Mouse (Mus musculus): ENCODE measurements around the gene Aspscr1. TPM values are rescaled to one million over a fixed set of nuclear protein-coding genes. Genes with fewer than 3 reads are reported as not detected.
A peak's percentile ranks its signal among the peaks of the same experiment; 100 is the strongest.

The Aspscr1 gene
- polyA plus RNA-seq, 1 experiment: 65.9 TPM

GRCm38 (mm10) chr11:120711980-120712604 lies 39.3 kb downstream of the Aspscr1 start:
- Histone ChIP-seq H3K4me2 (ENCODE audit: low read depth) (no peak overlapping the region), H3K4me3 (peak overlapping the region; percentile 63), H3ac (ENCODE audit: control insufficient read depth, insufficient read length) (no peak overlapping the region), H3K27me3 (ENCODE audit: control insufficient read depth, insufficient read depth, insufficient read length) (no peaks in the 10 kb centered on the region), H3K79me2 (ENCODE audit: control insufficient read depth, insufficient read depth) (no peaks in the 10 kb centered on the region), H3K36me3 (ENCODE audit: control insufficient read depth, insufficient read depth) (peaks cover 7% of the 10 kb centered on the region)
- TF ChIP-seq E2F4 (IDR thresholded peaks at IDR 0.05; ENCODE audit: insufficient read depth) (no peak), REST (IDR thresholded peaks at IDR 0.05; ENCODE audit: insufficient read depth, insufficient read length) (no peak), USF1 (IDR thresholded peaks at IDR 0.05; ENCODE audit: low read depth) (no peak), SRF (IDR thresholded peaks at IDR 0.05; ENCODE audit: control insufficient read depth, insufficient read length, low read depth) (no peak), TCF12 (IDR thresholded peaks at IDR 0.05; ENCODE audit: insufficient read depth, poor library complexity, severe bottlenecking) (no peak), TCF3 (IDR thresholded peaks at IDR 0.05; ENCODE audit: insufficient read length, low read depth) (no peak), MAX (IDR thresholded peaks at IDR 0.05; ENCODE audit: low read depth) (no peak), MYOG (IDR thresholded peaks at IDR 0.05; ENCODE audit: control insufficient read depth in 1 of 3, insufficient read depth in 1 of 3, insufficient read length in 2 of 3, low read depth in 2 of 3) (no peak), MYOD1 (IDR thresholded peaks at IDR 0.05; ENCODE audit: control insufficient read depth in 1 of 3, insufficient read length in 2 of 3, low read depth in 2 of 3) (no peak), POLR2AphosphoS2 (IDR thresholded peaks at IDR 0.05; ENCODE audit: insufficient read length, low read depth) (no peak), CEBPB (IDR thresholded peaks at IDR 0.05; ENCODE audit: insufficient read depth, poor library complexity, severe bottlenecking) (no peak), POLR2A (IDR thresholded peaks at IDR 0.05; ENCODE audit: insufficient read length, low read depth) (no peak)

DNA sequence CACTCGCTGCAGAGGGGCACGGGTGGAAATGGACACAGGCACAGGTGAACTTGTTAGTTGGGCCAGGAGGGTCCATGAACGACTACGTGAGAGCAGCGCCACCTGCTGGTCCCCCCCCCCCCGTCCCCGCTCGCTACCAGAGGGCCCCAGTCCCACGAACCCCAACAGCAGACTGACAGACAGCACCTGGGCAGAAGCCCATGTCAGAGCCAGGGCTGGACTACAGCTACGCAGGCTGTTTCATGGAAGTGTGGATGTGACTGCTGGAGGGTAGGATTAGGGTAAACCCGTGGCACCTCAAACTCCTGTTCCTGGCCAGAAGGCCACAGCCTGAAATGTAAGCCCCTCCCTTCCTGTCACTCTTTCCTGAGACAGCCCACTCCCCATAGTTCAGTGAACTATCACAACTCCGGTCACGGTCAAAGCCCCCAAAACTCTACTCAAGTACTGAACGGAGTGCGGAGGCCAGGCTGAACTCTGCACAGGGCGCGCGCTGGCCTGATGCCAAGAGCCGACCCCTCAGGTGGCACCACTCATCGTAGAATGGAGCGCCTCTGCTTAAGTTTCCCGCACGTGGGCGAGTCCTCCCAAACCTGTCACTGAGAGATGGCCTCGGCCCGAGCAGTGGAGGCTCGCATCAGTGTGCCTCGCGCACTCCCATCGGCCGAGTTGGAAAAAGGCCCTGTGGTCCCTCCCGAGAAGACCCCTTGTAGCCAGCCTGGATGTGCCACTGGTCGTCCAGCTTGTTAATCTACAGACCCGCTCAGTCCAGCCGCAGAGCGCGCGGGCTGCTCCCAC lies 40.2 kb downstream of the Aspscr1 start:
- TF ChIP-seq MYOD1 (IDR thresholded peaks at IDR 0.05; ENCODE audit: control insufficient read depth in 1 of 3, insufficient read length in 2 of 3, low read depth in 2 of 3): peak in 2 of 3 experiments; percentile 6 to 22
- no peak for TF ChIP-seq SRF (IDR thresholded peaks at IDR 0.05; ENCODE audit: control insufficient read depth, insufficient read length, low read depth)
- TF ChIP-seq MAX (IDR thresholded peaks at IDR 0.05; ENCODE audit: low read depth): no peak
- no peak for TF ChIP-seq REST (IDR thresholded peaks at IDR 0.05; ENCODE audit: insufficient read depth, insufficient read length)
- TF ChIP-seq E2F4 (IDR thresholded peaks at IDR 0.05; ENCODE audit: insufficient read depth): no peak
- no peak for TF ChIP-seq USF1 (IDR thresholded peaks at IDR 0.05; ENCODE audit: low read depth)
- peak; percentile 69 for TF ChIP-seq POLR2AphosphoS2 (IDR thresholded peaks at IDR 0.05; ENCODE audit: insufficient read length, low read depth)
- no peak for TF ChIP-seq MYOG (IDR thresholded peaks at IDR 0.05; ENCODE audit: control insufficient read depth in 1 of 3, insufficient read depth in 1 of 3, insufficient read length in 2 of 3, low read depth in 2 of 3)
- TF ChIP-seq TCF3 (IDR thresholded peaks at IDR 0.05; ENCODE audit: insufficient read length, low read depth): no peak
- no peak for TF ChIP-seq CEBPB (IDR thresholded peaks at IDR 0.05; ENCODE audit: insufficient read depth, poor library complexity, severe bottlenecking)
- no peak for TF ChIP-seq POLR2A (IDR thresholded peaks at IDR 0.05; ENCODE audit: insufficient read length, low read depth)
- TF ChIP-seq TCF12 (IDR thresholded peaks at IDR 0.05; ENCODE audit: insufficient read depth, poor library complexity, severe bottlenecking): no peak
- Histone ChIP-seq H3K36me3 (ENCODE audit: control insufficient read depth, insufficient read depth) (peaks cover 7% of the 10 kb centered on the region), H3K79me2 (ENCODE audit: control insufficient read depth, insufficient read depth) (no peaks in the 10 kb centered on the region), H3ac (ENCODE audit: control insufficient read depth, insufficient read length) (peak overlapping the region; percentile 7), H3K27me3 (ENCODE audit: control insufficient read depth, insufficient read depth, insufficient read length) (no peaks in the 10 kb centered on the region), H3K4me3 (peak overlapping the region; percentile 63), H3K4me2 (ENCODE audit: low read depth) (peak overlapping the region; percentile 91)

DNA sequence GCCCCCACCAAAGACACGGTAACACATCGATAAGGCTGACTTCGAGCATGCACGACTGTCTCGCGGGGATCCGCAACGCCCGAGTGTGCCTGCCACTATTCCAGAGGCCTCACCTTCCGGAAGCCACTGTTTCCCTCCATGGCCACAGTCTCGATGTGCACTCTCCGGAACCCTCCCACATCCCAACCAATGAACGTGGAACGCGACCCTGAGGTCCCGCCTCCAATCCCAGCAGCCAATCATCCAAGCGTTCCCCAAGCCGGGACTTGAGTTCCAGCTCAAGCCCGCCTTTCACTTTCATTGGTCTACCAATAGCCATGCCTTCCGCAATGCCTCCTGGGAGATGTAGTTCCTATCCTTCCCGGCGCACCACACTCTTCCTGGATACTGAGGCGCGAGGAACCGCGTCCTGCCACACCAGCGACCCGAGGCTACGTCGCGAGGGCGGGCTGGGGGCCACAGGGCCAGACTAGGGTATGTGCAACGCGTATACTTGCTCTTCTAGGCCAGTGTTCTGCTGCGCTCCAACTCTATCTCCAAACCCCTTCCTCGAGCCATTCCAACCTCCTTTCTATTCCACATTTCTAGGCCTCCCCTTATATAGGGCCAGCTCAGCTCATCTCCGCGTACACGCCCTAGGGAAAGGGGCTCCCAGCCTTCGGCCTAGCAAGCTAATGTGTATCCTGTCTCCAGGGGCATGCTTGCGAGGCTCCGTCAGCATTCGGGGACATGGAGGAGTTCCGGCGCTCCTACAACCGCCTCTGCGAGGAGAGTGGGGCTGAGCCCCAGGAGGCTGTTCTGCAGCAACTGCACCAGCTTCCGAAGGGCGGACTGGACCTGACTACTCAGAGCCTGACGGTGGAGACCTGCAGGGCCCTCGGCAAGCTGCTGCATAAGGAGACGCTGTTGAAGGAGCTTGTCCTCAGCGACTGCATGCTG lies 41.1 kb downstream of the Aspscr1 start, which contains the start of the genes Cenpx and Lrrc45:
TSS of gene Cenpx (minus strand) at position 159 of the 939 bp plus-strand sequence.
TSS of gene Lrrc45 (plus strand) at position 346 of the 939 bp plus-strand sequence.
- Histone ChIP-seq H3K4me2 (ENCODE audit: low read depth) (peak within 1 kb of the TSS; percentile 97), H3K4me3 (peak within 1 kb of the TSS; percentile 63), H3K79me2 (ENCODE audit: control insufficient read depth, insufficient read depth) (no peaks in the 10 kb centered on the region), H3K36me3 (ENCODE audit: control insufficient read depth, insufficient read depth) (peaks cover 7% of the 10 kb centered on the region), H3K27me3 (ENCODE audit: control insufficient read depth, insufficient read depth, insufficient read length) (no peaks in the 10 kb centered on the region), H3ac (ENCODE audit: control insufficient read depth, insufficient read length) (peak within 1 kb of the TSS; percentile 7)
- peak; percentile 46 for TF ChIP-seq POLR2AphosphoS2 (IDR thresholded peaks at IDR 0.05; ENCODE audit: insufficient read length, low read depth)
- no peak for TF ChIP-seq MYOG (IDR thresholded peaks at IDR 0.05; ENCODE audit: control insufficient read depth in 1 of 3, insufficient read depth in 1 of 3, insufficient read length in 2 of 3, low read depth in 2 of 3)
- no peak for TF ChIP-seq CEBPB (IDR thresholded peaks at IDR 0.05; ENCODE audit: insufficient read depth, poor library complexity, severe bottlenecking)
- TF ChIP-seq TCF3 (IDR thresholded peaks at IDR 0.05; ENCODE audit: insufficient read length, low read depth): no peak
- TF ChIP-seq MAX (IDR thresholded peaks at IDR 0.05; ENCODE audit: low read depth): no peak
- TF ChIP-seq POLR2A (IDR thresholded peaks at IDR 0.05; ENCODE audit: insufficient read length, low read depth): peak; percentile 56
- TF ChIP-seq MYOD1 (IDR thresholded peaks at IDR 0.05; ENCODE audit: control insufficient read depth in 1 of 3, insufficient read length in 2 of 3, low read depth in 2 of 3): peak in 1 of 3 experiments; percentile 7
- no peak for TF ChIP-seq USF1 (IDR thresholded peaks at IDR 0.05; ENCODE audit: low read depth)
- peak; percentile 53 for TF ChIP-seq SRF (IDR thresholded peaks at IDR 0.05; ENCODE audit: control insufficient read depth, insufficient read length, low read depth)
- no peak for TF ChIP-seq TCF12 (IDR thresholded peaks at IDR 0.05; ENCODE audit: insufficient read depth, poor library complexity, severe bottlenecking)
- TF ChIP-seq REST (IDR thresholded peaks at IDR 0.05; ENCODE audit: insufficient read depth, insufficient read length): no peak
- peak; percentile 67 for TF ChIP-seq E2F4 (IDR thresholded peaks at IDR 0.05; ENCODE audit: insufficient read depth)

All from myocyte (in vitro differentiated cells).